Mouse (Mus musculus) myocyte (in vitro differentiated cells): ENCODE measurements at regions not wholly inside any gene's neighbourhood (a gene's known extent, or its start where the extent isn't known, plus 50 kb on each side); places are given as distances from the start of the nearest gene placed in this dataset.

ENCODE experiments used
- H3K27me3 ChIP-seq: one replicate; pipeline ENCODE4 v1.6.1; 2011; ENCODE audit not compliant: control insufficient read depth, insufficient read depth, insufficient read length
- H3K36me3 ChIP-seq: one replicate; pipeline ENCODE4 v1.6.1; 2011; ENCODE audit not compliant: control insufficient read depth, insufficient read depth
- H3K4me2 ChIP-seq: one replicate; pipeline ENCODE4 v1.6.1; 2011; ENCODE audit warnings: low read depth, control low read depth
- H3K4me3 ChIP-seq: one replicate; pipeline ENCODE4 v1.5.1; 2011; ENCODE audit warnings: mild to moderate bottlenecking, control low read depth, moderate library complexity
- H3K79me2 ChIP-seq: one replicate; pipeline ENCODE4 v1.6.1; 2011; ENCODE audit not compliant: control insufficient read depth, insufficient read depth
- H3ac ChIP-seq: one replicate; pipeline ENCODE4 v1.6.1; 2011; ENCODE audit not compliant: control insufficient read depth, insufficient read length
- CEBPB ChIP-seq: IDR thresholded peaks from 2 replicates; pipeline ENCODE4 v1.6.1; 2011; ENCODE audit warnings: mild to moderate bottlenecking, moderate library complexity; ENCODE audit not compliant: poor library complexity, insufficient read depth, severe bottlenecking
- E2F4 ChIP-seq: IDR thresholded peaks from one replicate; pipeline ENCODE4 v1.6.1; 2011; ENCODE audit warnings: mild to moderate bottlenecking, control low read depth, moderate library complexity; ENCODE audit not compliant: insufficient read depth
- MAX ChIP-seq: IDR thresholded peaks from one replicate; pipeline ENCODE4 v1.6.1; 2011; ENCODE audit warnings: low read depth, mild to moderate bottlenecking, control low read depth
- MYOD1 ChIP-seq, 3 experiments: IDR thresholded peaks; one replicate each; pipeline ENCODE4 v1.6.1; 2011; ENCODE audit warnings: control low read depth in 2 of 3, low read depth in 2 of 3, mild to moderate bottlenecking in 2 of 3, moderate library complexity in 1 of 3; ENCODE audit not compliant: insufficient read length in 2 of 3, control insufficient read depth in 1 of 3
- MYOG ChIP-seq, 3 experiments: IDR thresholded peaks; one replicate each; pipeline ENCODE4 v1.6.1; 2011; ENCODE audit warnings: control low read depth in 2 of 3, low read depth in 2 of 3, mild to moderate bottlenecking in 2 of 3; ENCODE audit not compliant: insufficient read length in 2 of 3, control insufficient read depth in 1 of 3, insufficient read depth in 1 of 3
- POLR2A ChIP-seq: IDR thresholded peaks from one replicate; pipeline ENCODE4 v1.6.1; 2011; ENCODE audit warnings: low read depth, mild to moderate bottlenecking, control low read depth, moderate library complexity; ENCODE audit not compliant: insufficient read length
- POLR2AphosphoS2 ChIP-seq: IDR thresholded peaks from one replicate; pipeline ENCODE4 v1.6.1; 2011; ENCODE audit warnings: low read depth, control low read depth; ENCODE audit not compliant: insufficient read length
- REST ChIP-seq: IDR thresholded peaks from one replicate; pipeline ENCODE4 v1.6.1; 2011; ENCODE audit warnings: mild to moderate bottlenecking, control low read depth, moderate library complexity; ENCODE audit not compliant: insufficient read depth, insufficient read length
- SRF ChIP-seq: IDR thresholded peaks from one replicate; pipeline ENCODE4 v1.6.1; 2011; ENCODE audit warnings: low read depth; ENCODE audit not compliant: control insufficient read depth, insufficient read length
- TCF12 ChIP-seq: IDR thresholded peaks from one replicate; pipeline ENCODE4 v1.6.1; 2011; ENCODE audit warnings: mild to moderate bottlenecking, control low read depth; ENCODE audit not compliant: poor library complexity, insufficient read depth, severe bottlenecking
- TCF3 ChIP-seq: IDR thresholded peaks from one replicate; pipeline ENCODE4 v1.6.1; 2011; ENCODE audit warnings: low read depth, control low read depth; ENCODE audit not compliant: insufficient read length
- USF1 ChIP-seq: IDR thresholded peaks from one replicate; pipeline ENCODE4 v1.6.1; 2011; ENCODE audit warnings: low read depth, mild to moderate bottlenecking, control low read depth, moderate library complexity

GRCm38 (mm10) chr17:67499783-67500641, 132.5 kb downstream of the Lrrc30 start:
- peaks cover 21% of the 10 kb centered on the region for H3K27me3 ChIP-seq
- no peak overlapping the region for H3ac ChIP-seq
- no peaks in the 10 kb centered on the region for H3K79me2 ChIP-seq
- TF ChIP-seq TCF3 (no peak), USF1 (no peak), E2F4 (no peak)
- no peak overlapping the region for H3K4me2 ChIP-seq
- no peaks in the 10 kb centered on the region for H3K36me3 ChIP-seq
- H3K4me3 ChIP-seq = no peak overlapping the region

- Histone ChIP-seq H3ac (no peak overlapping the region), H3K27me3 (peaks cover 33% of the 10 kb centered on the region), H3K4me2 (no peak overlapping the region), H3K79me2 (no peaks in the 10 kb centered on the region), H3K36me3 (no peaks in the 10 kb centered on the region), H3K4me3 (no peak overlapping the region)
- TF ChIP-seq USF1 (no peak), CEBPB (no peak), MYOG (IDR thresholded peaks at IDR 0.05; ENCODE audit: control insufficient read depth in 1 of 3, insufficient read depth in 1 of 3, insufficient read length in 2 of 3, low read depth in 2 of 3) (no peak)
Measured at GRCm38 (mm10) chr17:67497380-67497779, 135.1 kb downstream of the Lrrc30 start.

- Histone ChIP-seq H3K4me2 (no peak overlapping the region), H3K27me3 (no peaks in the 10 kb centered on the region), H3K4me3 (no peak overlapping the region), H3K36me3 (no peaks in the 10 kb centered on the region), H3K79me2 (no peaks in the 10 kb centered on the region), H3ac (no peak overlapping the region)
- TF ChIP-seq MAX = no peak
- TF ChIP-seq SRF = no peak
- TF ChIP-seq MYOG (IDR thresholded peaks at IDR 0.05; ENCODE audit: control insufficient read depth in 1 of 3, insufficient read depth in 1 of 3, insufficient read length in 2 of 3, low read depth in 2 of 3) = no peak
- no peak for TF ChIP-seq USF1
- no peak for TF ChIP-seq TCF3
- TF ChIP-seq REST = no peak
- no peak for TF ChIP-seq POLR2AphosphoS2
- TF ChIP-seq E2F4 = no peak
- TF ChIP-seq POLR2A = no peak
- no peak for TF ChIP-seq TCF12
- TF ChIP-seq CEBPB = no peak
Measured at GRCm38 (mm10) chr17:67480463-67480862, 126.2 kb upstream of the Ptprm start.

GRCm38 (mm10) chr17:67473137-67473536, 118.9 kb upstream of the Ptprm start:
- Histone ChIP-seq H3K27me3 (no peaks in the 10 kb centered on the region), H3K36me3 (no peaks in the 10 kb centered on the region), H3ac (no peak overlapping the region), H3K4me2 (no peak overlapping the region), H3K4me3 (no peak overlapping the region), H3K79me2 (no peaks in the 10 kb centered on the region)
- no peak for TF ChIP-seq POLR2A
- no peak for TF ChIP-seq REST
- TF ChIP-seq USF1 = no peak
- no peak for TF ChIP-seq CEBPB
- no peak for TF ChIP-seq MAX
- TF ChIP-seq TCF3 = no peak
- TF ChIP-seq TCF12 = no peak
- TF ChIP-seq POLR2AphosphoS2 = no peak
- no peak for TF ChIP-seq E2F4
- no peak for TF ChIP-seq MYOD1 (IDR thresholded peaks at IDR 0.05; ENCODE audit: control insufficient read depth in 1 of 3, insufficient read length in 2 of 3, low read depth in 2 of 3)
- no peak for TF ChIP-seq MYOG (IDR thresholded peaks at IDR 0.05; ENCODE audit: control insufficient read depth in 1 of 3, insufficient read depth in 1 of 3, insufficient read length in 2 of 3, low read depth in 2 of 3)
- no peak for TF ChIP-seq SRF

- Histone ChIP-seq H3K27me3 (no peaks in the 10 kb centered on the region), H3K4me3 (no peak overlapping the region), H3K36me3 (no peaks in the 10 kb centered on the region), H3K4me2 (no peak overlapping the region), H3K79me2 (no peaks in the 10 kb centered on the region), H3ac (no peak overlapping the region)
- no peak for TF ChIP-seq REST
- TF ChIP-seq SRF = no peak
- TF ChIP-seq MAX = no peak
Measured at GRCm38 (mm10) chr17:67458851-67459421, 104.7 kb upstream of the Ptprm start.
